Mouse (Mus musculus) small intestine, adult 2 months (tissue): Measurements from ENCODE around the gene Aprt. TPM values are rescaled to one million over a fixed set of nuclear protein-coding genes. Genes with fewer than 3 reads are reported as not detected.
A peak's percentile ranks its signal among the peaks of the same experiment; 100 is the strongest.

Source experiments
- H3K27ac ChIP-seq: fragments of 200-500 bp; 2 replicates; pipeline ENCODE4 v1.5.1; 2012; ENCODE audit warnings: low read depth, low read length, control low read depth, inconsistent platforms; ENCODE audit not compliant: insufficient read depth
- H3K27me3 ChIP-seq: fragments of 200-500 bp; 2 replicates; pipeline ENCODE4 v1.6.1; 2012; ENCODE audit warnings: mild to moderate bottlenecking, moderate library complexity, low read length, inconsistent platforms; ENCODE audit not compliant: control insufficient read depth, insufficient read depth
- H3K36me3 ChIP-seq: fragments of 200-500 bp; 2 replicates; pipeline ENCODE4 v1.6.1; 2012; ENCODE audit warnings: mild to moderate bottlenecking, low read length, control low read depth, inconsistent platforms; ENCODE audit not compliant: control insufficient read depth, insufficient read depth
- H3K4me1 ChIP-seq: fragments of 200-500 bp; 2 replicates; pipeline ENCODE4 v1.6.1; 2012; ENCODE audit warnings: low read length, inconsistent platforms, mixed read lengths; ENCODE audit not compliant: control insufficient read depth, insufficient read depth, insufficient read length
- H3K4me3 ChIP-seq: fragments of 200-500 bp; 2 replicates; pipeline ENCODE4 v1.5.1; 2012; ENCODE audit warnings: low read depth, mild to moderate bottlenecking, control low read depth, inconsistent platforms, low read length, moderate library complexity
- CTCF ChIP-seq: fragments of 200-500 bp; IDR thresholded peaks from 2 replicates; pipeline ENCODE4 v1.5.1; 2012; ENCODE audit warnings: low read depth, mild to moderate bottlenecking, control low read depth, inconsistent platforms, low read length, moderate library complexity, mixed read lengths; ENCODE audit not compliant: insufficient replicate concordance, insufficient read length; ENCODE audit errors: extremely low read depth
- POLR2A ChIP-seq: fragments of 200-500 bp; IDR thresholded peaks from 2 replicates; pipeline ENCODE4 v1.6.1; 2012; ENCODE audit warnings: low read depth, mild to moderate bottlenecking, control low read depth, inconsistent platforms, low read length, moderate library complexity
- WGBS: fragments of 180-500 bp; shearing (Covaris S2); methylation state at CpG from one replicate; pipeline ENCODE4 v1.1.7; 2018; 5-methylcytosine and 5-hydroxymethylcytosine counted together
- polyA plus RNA-seq: library from polyadenylated mRNA; depleted of rRNA; stranded (reverse); fragments of >200 nt; gene quantifications from 2 replicates; pipeline ENCODE4 v1.2.3, GENCODE M21; 2012

The Aprt gene
- polyA plus RNA-seq, 1 experiment, result 537 TPM

GRCm38 (mm10) chr8:122617947-122618546 is 41.3 kb upstream of the Aprt start:
- 34% methylated on average over 5 of the region's 7 CpGs for WGBS
- TF ChIP-seq CTCF, result peak; percentile 59; the same call in 1 of the 2 replicates
- no peak for TF ChIP-seq POLR2A
- Histone ChIP-seq H3K4me1 (peaks cover 3% of the 10 kb centered on the region; the same call in 1 of the 2 replicates), H3K4me3 (no peak overlapping the region), H3K27ac (no peak overlapping the region), H3K27me3 (no peaks in the 10 kb centered on the region), H3K36me3 (peaks cover 2% of the 10 kb centered on the region)

DNA sequence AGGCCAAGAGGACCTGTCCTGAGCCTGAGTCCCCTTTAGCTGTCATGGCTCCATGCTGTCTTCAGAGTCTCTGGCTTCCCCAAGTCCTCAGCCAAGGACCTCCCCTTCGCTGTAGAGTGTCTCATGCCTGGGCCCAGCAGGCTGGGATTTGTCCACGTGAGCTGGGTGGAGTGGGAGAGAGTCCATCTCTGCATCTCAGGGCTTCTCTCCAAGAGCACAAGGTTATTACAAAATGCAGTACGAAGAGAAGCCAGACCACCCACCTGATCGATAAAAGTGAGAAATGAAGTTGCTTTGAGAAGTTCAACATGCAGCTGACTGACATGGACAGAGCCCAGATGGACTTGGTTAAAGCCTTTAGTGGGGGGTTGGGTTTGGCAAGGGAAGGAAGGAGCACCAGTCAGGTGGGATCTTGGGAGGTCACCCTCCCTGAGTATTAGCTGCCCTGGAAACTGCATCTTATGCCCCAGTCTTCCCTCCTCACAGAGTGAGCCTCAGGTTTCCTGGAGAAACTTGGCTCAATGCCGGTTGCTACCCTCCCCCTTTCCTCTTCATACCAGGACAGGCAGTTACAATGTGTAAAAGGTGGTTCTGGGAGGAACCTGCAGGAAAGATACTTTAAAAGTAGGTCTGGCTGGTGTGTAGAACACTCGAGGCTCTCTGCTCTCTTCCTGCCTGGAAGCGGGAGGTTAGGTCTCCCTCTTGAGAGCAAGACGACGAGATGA is 39.6 kb upstream of the Aprt start:
- no peaks in the 10 kb centered on the region for H3K27me3 ChIP-seq
- peaks cover 2% of the 10 kb centered on the region for H3K36me3 ChIP-seq
- H3K4me3 ChIP-seq, result no peak overlapping the region
- no peak for TF ChIP-seq CTCF
- no peak for TF ChIP-seq POLR2A
- H3K4me1 ChIP-seq, result peaks cover 11% of the 10 kb centered on the region; the same call in 1 of the 2 replicates
- H3K27ac ChIP-seq, result no peak overlapping the region
- WGBS, result 71% methylated on average over 9 of the region's 9 CpGs

GRCm38 (mm10) chr8:122611295-122612133 is 34.8 kb upstream of the Aprt start, which contains the start of the genes Galns and Trappc2l:
TSS of gene Galns (minus strand) at chr8:122611463.
TSS of gene Trappc2l (plus strand) at chr8:122611640.
- peak; percentile 14; the same call in 1 of the 2 replicates for TF ChIP-seq CTCF
- peak; percentile 78 for TF ChIP-seq POLR2A
- peak within 1 kb of the TSS; percentile 82 for H3K4me3 ChIP-seq
- H3K27ac ChIP-seq, result peak within 1 kb of the TSS; percentile 78
- H3K4me1 ChIP-seq, result peaks cover 11% of the 10 kb centered on the region; the same call in 1 of the 2 replicates
- no peaks in the 10 kb centered on the region for H3K27me3 ChIP-seq
- peaks cover 2% of the 10 kb centered on the region for H3K36me3 ChIP-seq
- under 1% methylated on average over 57 of the region's 57 CpGs for WGBS

DNA sequence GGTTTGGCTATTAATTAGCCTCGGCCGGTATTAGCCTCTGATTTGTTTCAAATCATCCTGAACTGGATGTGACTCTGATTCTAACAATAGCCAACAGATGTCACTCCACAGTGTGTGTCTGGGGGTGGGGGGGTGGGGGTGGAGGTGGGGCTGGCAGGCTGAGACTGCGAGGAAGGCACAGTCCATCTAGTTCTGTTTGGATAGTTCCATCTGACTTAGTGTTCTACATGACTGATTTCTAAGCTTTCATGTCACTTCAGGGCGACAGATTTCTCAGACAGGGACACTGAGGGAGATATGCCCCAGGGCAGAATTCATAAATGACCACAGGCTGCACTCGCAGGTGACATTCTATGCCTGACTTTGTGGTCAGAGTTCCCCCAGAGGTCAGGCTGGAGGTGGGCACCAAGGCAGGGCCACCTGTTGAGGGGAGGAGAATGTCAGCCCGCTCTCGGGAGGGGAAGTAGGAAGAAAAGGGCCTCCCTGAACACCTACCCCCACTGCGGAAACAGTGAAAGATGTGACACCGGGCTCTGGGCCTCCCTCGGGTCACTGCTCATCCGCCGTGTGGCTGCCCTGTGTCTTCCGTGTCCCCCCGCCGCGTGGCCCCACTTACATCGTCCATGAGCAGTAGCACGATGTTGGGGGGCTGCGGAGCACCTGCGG is 34.0 kb upstream of the Aprt start:
- H3K27ac ChIP-seq, result peak overlapping the region; percentile 78
- no peaks in the 10 kb centered on the region for H3K27me3 ChIP-seq
- peak overlapping the region; percentile 80 for H3K4me3 ChIP-seq
- TF ChIP-seq CTCF (no peak), POLR2A (no peak)
- H3K36me3 ChIP-seq, result peaks cover 2% of the 10 kb centered on the region
- peaks cover 11% of the 10 kb centered on the region; the same call in 1 of the 2 replicates for H3K4me1 ChIP-seq
- WGBS, result 3% methylated on average over 20 of the region's 20 CpGs

GRCm38 (mm10) chr8:122610209-122610608 is 33.5 kb upstream of the Aprt start:
- Histone ChIP-seq H3K27me3 (no peaks in the 10 kb centered on the region), H3K27ac (no peak overlapping the region), H3K4me1 (peaks cover 11% of the 10 kb centered on the region; the same call in 1 of the 2 replicates), H3K36me3 (peaks cover 2% of the 10 kb centered on the region), H3K4me3 (no peak overlapping the region)
- WGBS, result 54% methylated on average over 4 of the region's 4 CpGs
- TF ChIP-seq POLR2A, result no peak
- no peak for TF ChIP-seq CTCF

GRCm38 (mm10) chr8:122606810-122607209 is 30.1 kb upstream of the Aprt start:
- no peak overlapping the region for H3K4me3 ChIP-seq
- WGBS, result 88% methylated on average over 11 of the region's 12 CpGs

More at GRCm38 (mm10) chr8:122606810-122607209, 30.1 kb upstream of the Aprt start:
- no peaks in the 10 kb centered on the region for H3K4me1 ChIP-seq
- H3K36me3 ChIP-seq, result no peaks in the 10 kb centered on the region
- TF ChIP-seq CTCF, result no peak
- no peak for TF ChIP-seq POLR2A
- no peak overlapping the region for H3K27ac ChIP-seq
- no peaks in the 10 kb centered on the region for H3K27me3 ChIP-seq
